Mouse (Mus musculus) heart, embryonic 16.5 days (tissue): Measurements from ENCODE around the gene Higd1a. TPM values are rescaled to one million over a fixed set of nuclear protein-coding genes. Genes with fewer than 3 reads are reported as not detected.

Source experiments
- ATAC-seq: fragments of 200-750 bp; cut with Nextera tagmentation; replicated peaks from 2 replicates; pipeline ENCODE4 v1.8.0; 2017; ENCODE audit warnings: moderate number of reproducible peaks; ENCODE audit not compliant: insufficient read depth, low FRiP score; ENCODE audit errors: extremely low read depth
- H3K27ac ChIP-seq: fragments of 300-500 bp; sonication (generic); 2 replicates; pipeline ENCODE4 v1.5.1; 2014; ENCODE audit warnings: mild to moderate bottlenecking, low read length, control low read depth, moderate library complexity
- H3K27me3 ChIP-seq: fragments of 300-500 bp; sonication (generic); 2 replicates; pipeline ENCODE4 v1.6.1; 2014; ENCODE audit warnings: low read length, mixed read lengths; ENCODE audit not compliant: control insufficient read depth, insufficient read depth
- H3K36me3 ChIP-seq: fragments of 300-500 bp; sonication (generic); 2 replicates; pipeline ENCODE4 v1.6.1; 2014; ENCODE audit not compliant: control insufficient read depth, insufficient read depth
- H3K4me1 ChIP-seq: fragments of 300-500 bp; sonication (generic); 2 replicates; pipeline ENCODE4 v1.6.1; 2014; ENCODE audit warnings: low read length, mixed read lengths; ENCODE audit not compliant: control insufficient read depth, insufficient read depth
- H3K4me2 ChIP-seq: fragments of 300-500 bp; sonication (generic); 2 replicates; pipeline ENCODE4 v1.6.1; 2014; ENCODE audit warnings: low read depth, mild to moderate bottlenecking, control low read depth, low read length
- H3K4me3 ChIP-seq: fragments of 300-500 bp; sonication (generic); 2 replicates; pipeline ENCODE4 v1.5.1; 2014; ENCODE audit warnings: mild to moderate bottlenecking, control low read depth, low read length
- H3K9ac ChIP-seq: fragments of 300-500 bp; sonication (generic); 2 replicates; pipeline ENCODE4 v1.6.1; 2014; ENCODE audit warnings: low read length, control low read depth
- H3K9me3 ChIP-seq: fragments of 300-500 bp; sonication (generic); replicated peaks from 2 replicates; pipeline ENCODE4 v1.6.1; 2016; ENCODE audit warnings: low read length; ENCODE audit not compliant: control insufficient read depth
- WGBS: fragments of 180-500 bp; shearing (Covaris S2); extraction: QIAGEN DNeasy Blood & Tissue Kit; methylation state at CpG from one replicate; pipeline ENCODE4 v1.1.7; 2014; 5-methylcytosine and 5-hydroxymethylcytosine counted together
- polyA plus RNA-seq: library from polyadenylated mRNA; unstranded; fragments of >200 nt; fragmentation: Nextera tagmentation; extraction: Ambion mirVana; gene quantifications from 2 replicates; pipeline ENCODE4 v1.2.1, GENCODE M21; 2015

Gene Higd1a
- polyA plus RNA-seq, 1 experiment from 2014 or later, result 214 TPM

GRCm38 (mm10) chr9:121889927-121890440 lies 31.8 kb upstream of the Higd1a start:
- Histone ChIP-seq H3K4me1 (peaks cover 12% of the 10 kb centered on the region), H3K4me2 (peak overlapping the region; percentile 59), H3K9ac (peak overlapping the region; percentile 38), H3K9me3 (no peaks in the 10 kb centered on the region), H3K36me3 (no peaks in the 10 kb centered on the region), H3K4me3 (peak overlapping the region; percentile 13; the same call in 1 of the 2 replicates), H3K27me3 (no peaks in the 10 kb centered on the region), H3K27ac (peak overlapping the region; percentile 55)
- WGBS, result 37% methylated on average over 4 of the region's 4 CpGs
- ATAC-seq, result 0 out of 2 replicates have a peak, but pooled peaks have one; percentile 16

- no peaks in the 10 kb centered on the region for H3K4me1 ChIP-seq
- H3K4me3 ChIP-seq, result no peak overlapping the region
- WGBS, result 43% methylated on average over 7 of the region's 7 CpGs
- H3K4me2 ChIP-seq, result no peak overlapping the region
- no peaks in the 10 kb centered on the region for H3K36me3 ChIP-seq
- no peak overlapping the region for H3K9ac ChIP-seq
- no peaks in the 10 kb centered on the region for H3K27me3 ChIP-seq
- peak overlapping the region; percentile 27; the same call in 1 of the 2 replicates for H3K27ac ChIP-seq
- ATAC-seq, result no peak
- H3K9me3 ChIP-seq, result no peaks in the 10 kb centered on the region
Measured at GRCm38 (mm10) chr9:121882015-121882457, 23.9 kb upstream of the Higd1a start.

- ATAC-seq, result no peak
- no peak overlapping the region for H3K4me2 ChIP-seq
- H3K27ac ChIP-seq, result peak overlapping the region; percentile 27; the same call in 1 of the 2 replicates
Measured at GRCm38 (mm10) chr9:121881301-121881700, 23.1 kb upstream of the Higd1a start.

GRCm38 (mm10) chr9:121880840-121881239 lies 22.7 kb upstream of the Higd1a start:
- no peak overlapping the region for H3K27ac ChIP-seq
- no peak overlapping the region for H3K4me3 ChIP-seq
- WGBS, result 22% methylated on average over 14 of the region's 14 CpGs
- no peaks in the 10 kb centered on the region for H3K9me3 ChIP-seq
- no peaks in the 10 kb centered on the region for H3K36me3 ChIP-seq
- no peak overlapping the region for H3K9ac ChIP-seq
- no peak; the same call in 1 of the 2 replicates for ATAC-seq
- no peaks in the 10 kb centered on the region for H3K27me3 ChIP-seq
- H3K4me2 ChIP-seq, result peak overlapping the region; percentile 40
- no peaks in the 10 kb centered on the region for H3K4me1 ChIP-seq

More at GRCm38 (mm10) chr9:121881301-121881700, 23.1 kb upstream of the Higd1a start:
- no peak overlapping the region for H3K4me3 ChIP-seq
- no peaks in the 10 kb centered on the region for H3K36me3 ChIP-seq
- H3K27me3 ChIP-seq, result no peaks in the 10 kb centered on the region
- 62% methylated on average over 6 of the region's 6 CpGs for WGBS
- H3K9ac ChIP-seq, result no peak overlapping the region
- H3K4me1 ChIP-seq, result no peaks in the 10 kb centered on the region
- H3K9me3 ChIP-seq, result no peaks in the 10 kb centered on the region

GRCm38 (mm10) chr9:121877052-121877740 lies 19.0 kb upstream of the Higd1a start:
- no peaks in the 10 kb centered on the region for H3K9me3 ChIP-seq
- no peak overlapping the region for H3K9ac ChIP-seq
- no peak overlapping the region for H3K27ac ChIP-seq
- ATAC-seq, result 0 out of 2 replicates have a peak, but pooled peaks have one; percentile 28
- H3K4me1 ChIP-seq, result no peaks in the 10 kb centered on the region
- H3K36me3 ChIP-seq, result no peaks in the 10 kb centered on the region
- no peak overlapping the region for H3K4me2 ChIP-seq
- no peak overlapping the region for H3K4me3 ChIP-seq
- H3K27me3 ChIP-seq, result no peaks in the 10 kb centered on the region
- WGBS, result 11% methylated on average over 3 of the region's 3 CpGs

GRCm38 (mm10) chr9:121873578-121873977 lies 15.4 kb upstream of the Higd1a start:
- no peak for ATAC-seq
- H3K4me1 ChIP-seq, result no peaks in the 10 kb centered on the region

GRCm38 (mm10) chr9:121872062-121872683 lies 14.0 kb upstream of the Higd1a start:
- Histone ChIP-seq H3K4me3 (no peak overlapping the region), H3K4me1 (no peaks in the 10 kb centered on the region), H3K4me2 (no peak overlapping the region), H3K36me3 (no peaks in the 10 kb centered on the region), H3K27me3 (no peaks in the 10 kb centered on the region), H3K9ac (no peak overlapping the region), H3K27ac (no peak overlapping the region), H3K9me3 (no peaks in the 10 kb centered on the region)
- 68% methylated on average over 2 of the region's 2 CpGs for WGBS
- ATAC-seq, result no peak

More at GRCm38 (mm10) chr9:121873578-121873977, 15.4 kb upstream of the Higd1a start:
- no peaks in the 10 kb centered on the region for H3K27me3 ChIP-seq
- H3K36me3 ChIP-seq, result no peaks in the 10 kb centered on the region
- no peaks in the 10 kb centered on the region for H3K9me3 ChIP-seq
- H3K27ac ChIP-seq, result no peak overlapping the region
- H3K9ac ChIP-seq, result no peak overlapping the region
- H3K4me2 ChIP-seq, result no peak overlapping the region
- H3K4me3 ChIP-seq, result no peak overlapping the region

- no peak for ATAC-seq
- H3K27ac ChIP-seq, result no peak overlapping the region
- 60% methylated on average over 4 of the region's 4 CpGs for WGBS
- no peaks in the 10 kb centered on the region for H3K27me3 ChIP-seq
- H3K9ac ChIP-seq, result no peak overlapping the region
- no peaks in the 10 kb centered on the region for H3K36me3 ChIP-seq
- no peak overlapping the region for H3K4me2 ChIP-seq
- no peaks in the 10 kb centered on the region for H3K9me3 ChIP-seq
- H3K4me1 ChIP-seq, result no peaks in the 10 kb centered on the region
- H3K4me3 ChIP-seq, result no peak overlapping the region
Measured at GRCm38 (mm10) chr9:121869973-121870515, 11.9 kb upstream of the Higd1a start.

GRCm38 (mm10) chr9:121869432-121869831 lies 11.3 kb upstream of the Higd1a start:
- no peak overlapping the region for H3K4me3 ChIP-seq
- 90% methylated on average over 5 of the region's 5 CpGs for WGBS
- no peak overlapping the region for H3K9ac ChIP-seq
- no peak overlapping the region for H3K27ac ChIP-seq
- no peak for ATAC-seq
- no peaks in the 10 kb centered on the region for H3K36me3 ChIP-seq
- no peak overlapping the region for H3K4me2 ChIP-seq
- no peaks in the 10 kb centered on the region for H3K27me3 ChIP-seq
- H3K4me1 ChIP-seq, result no peaks in the 10 kb centered on the region
- no peaks in the 10 kb centered on the region for H3K9me3 ChIP-seq
